Mouse (Mus musculus) neural tube, embryonic 14.5 days (tissue): ENCODE measurements around the gene Abcc12. TPM values are rescaled to one million over a fixed set of nuclear protein-coding genes. Genes with fewer than 3 reads are reported as not detected.

Source experiments
- ATAC-seq: fragments of 200-750 bp; cut with Nextera tagmentation; 2 replicates; pipeline ENCODE4 v1.8.0; 2017; ENCODE audit warnings: low read depth, mild to moderate bottlenecking, moderate TSS enrichment, moderate library complexity
- H3K27ac ChIP-seq: fragments of 300-500 bp; sonication (generic); 2 replicates; pipeline ENCODE4 v1.5.1; 2014; ENCODE audit warnings: low read depth, mild to moderate bottlenecking, control low read depth, low read length, moderate library complexity, mixed read lengths
- H3K27me3 ChIP-seq: fragments of 300-500 bp; sonication (generic); 2 replicates; pipeline ENCODE4 v1.6.1; 2014; ENCODE audit warnings: low read length; ENCODE audit not compliant: control insufficient read depth, insufficient read depth
- H3K36me3 ChIP-seq: fragments of 300-500 bp; sonication (generic); 2 replicates; pipeline ENCODE4 v1.6.1; 2014; ENCODE audit warnings: low read length, mixed read lengths; ENCODE audit not compliant: control insufficient read depth, insufficient read depth
- H3K4me1 ChIP-seq: fragments of 300-500 bp; sonication (generic); 2 replicates; pipeline ENCODE4 v1.6.1; 2014; ENCODE audit warnings: low read length; ENCODE audit not compliant: control insufficient read depth, insufficient read depth
- H3K4me2 ChIP-seq: fragments of 300-500 bp; sonication (generic); 2 replicates; pipeline ENCODE4 v1.6.1; 2014; ENCODE audit warnings: mild to moderate bottlenecking, low read depth, low read length, control low read depth
- H3K4me3 ChIP-seq: fragments of 300-500 bp; sonication (generic); 2 replicates; pipeline ENCODE4 v1.5.1; 2014; ENCODE audit warnings: low read depth, low read length, control low read depth, mixed read lengths
- H3K9ac ChIP-seq: fragments of 300-500 bp; sonication (generic); replicated peaks from 2 replicates; pipeline ENCODE4 v1.6.1; 2014; ENCODE audit warnings: low read depth, mild to moderate bottlenecking, control low read depth, low read length, mixed read lengths
- H3K9me3 ChIP-seq: fragments of 300-500 bp; sonication (generic); 2 replicates; pipeline ENCODE4 v1.6.1; 2016; ENCODE audit warnings: low read length; ENCODE audit not compliant: control insufficient read depth
- WGBS: fragments of 180-500 bp; shearing (Covaris S2); extraction: QIAGEN DNeasy Blood & Tissue Kit; methylation state at CpG from one replicate; pipeline ENCODE4 v1.1.7; 2014; 5-methylcytosine and 5-hydroxymethylcytosine counted together
- polyA plus RNA-seq: library from polyadenylated mRNA; unstranded; fragments of >200 nt; fragmentation: Nextera tagmentation; extraction: Ambion mirVana; gene quantifications from 2 replicates; pipeline ENCODE4 v1.2.1, GENCODE M21; 2014

Abcc12 gene
- polyA plus RNA-seq, 1 experiment from 2014 or later: 0.17 TPM

DNA sequence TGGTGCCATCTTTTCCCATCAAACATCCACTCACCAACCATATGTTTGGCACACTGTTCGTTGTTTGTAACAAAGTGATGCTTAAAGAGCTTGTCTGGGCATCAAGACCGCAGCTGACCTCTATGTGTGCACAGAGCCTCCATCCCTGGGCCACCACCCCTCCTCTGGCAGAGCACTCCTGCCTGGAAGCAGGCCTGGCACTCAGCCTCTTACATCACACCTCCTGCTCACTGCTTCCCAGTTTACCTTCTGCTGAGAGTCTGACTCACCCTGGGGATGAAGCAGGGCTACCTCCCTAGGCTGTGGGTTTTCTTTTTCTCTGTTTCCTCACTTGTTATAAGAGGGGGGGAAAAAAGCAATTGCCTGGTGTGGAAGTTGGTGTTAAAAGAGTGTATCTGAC, 109.8 kb downstream of the Abcc12 start:
- Histone ChIP-seq H3K4me2 (no peak overlapping the region), H3K27me3 (no peaks in the 10 kb centered on the region), H3K9ac (no peak overlapping the region), H3K27ac (no peak overlapping the region), H3K36me3 (no peaks in the 10 kb centered on the region), H3K9me3 (no peaks in the 10 kb centered on the region), H3K4me3 (no peak overlapping the region), H3K4me1 (no peaks in the 10 kb centered on the region)
- ATAC-seq: no peak
- 86% methylated on average over 2 of the region's 2 CpGs for WGBS

- Histone ChIP-seq H3K9me3 (no peaks in the 10 kb centered on the region), H3K9ac (no peak overlapping the region), H3K4me3 (no peak overlapping the region), H3K4me2 (no peak overlapping the region), H3K4me1 (no peaks in the 10 kb centered on the region), H3K27ac (no peak overlapping the region), H3K27me3 (no peaks in the 10 kb centered on the region), H3K36me3 (no peaks in the 10 kb centered on the region)
- WGBS: 96% methylated on average over 2 of the region's 2 CpGs
- ATAC-seq: no peak
Measured at GRCm38 (mm10) chr8:86463215-86463614, 117.3 kb downstream of the Abcc12 start.

DNA sequence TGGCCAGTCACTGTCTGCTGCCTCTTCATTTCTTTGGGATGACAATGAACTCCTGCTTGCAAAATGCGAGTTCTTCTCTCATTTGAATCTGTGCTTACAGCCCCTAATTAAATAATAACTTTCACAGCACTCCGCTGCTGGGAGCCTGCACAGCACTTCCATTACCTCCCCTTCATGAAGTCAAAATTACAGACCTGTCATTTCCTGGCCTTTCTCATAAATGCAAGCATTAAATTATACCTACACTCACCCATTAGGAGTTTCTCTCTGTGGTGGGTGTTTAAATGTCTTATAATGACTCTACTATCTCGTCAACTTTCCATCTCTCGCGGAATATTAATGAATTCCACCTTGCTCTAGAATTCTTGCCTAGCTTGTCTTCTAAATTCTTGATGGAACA, 120.1 kb downstream of the Abcc12 start:
- Histone ChIP-seq H3K9me3 (no peaks in the 10 kb centered on the region), H3K4me1 (no peaks in the 10 kb centered on the region), H3K27ac (no peak overlapping the region), H3K4me3 (no peak overlapping the region), H3K9ac (no peak overlapping the region), H3K36me3 (no peaks in the 10 kb centered on the region), H3K4me2 (no peak overlapping the region), H3K27me3 (no peaks in the 10 kb centered on the region)
- no peak for ATAC-seq
- WGBS: 68% methylated on average over 5 of the region's 5 CpGs

- Histone ChIP-seq H3K9me3 (no peaks in the 10 kb centered on the region), H3K4me1 (no peaks in the 10 kb centered on the region), H3K27me3 (no peaks in the 10 kb centered on the region), H3K36me3 (no peaks in the 10 kb centered on the region), H3K27ac (no peak overlapping the region), H3K4me3 (no peak overlapping the region), H3K4me2 (no peak overlapping the region), H3K9ac (no peak overlapping the region)
- WGBS: 80% methylated on average over 11 of the region's 11 CpGs
- ATAC-seq: no peak
Measured at GRCm38 (mm10) chr8:86453697-86454480, 126.6 kb downstream of the Abcc12 start.

DNA sequence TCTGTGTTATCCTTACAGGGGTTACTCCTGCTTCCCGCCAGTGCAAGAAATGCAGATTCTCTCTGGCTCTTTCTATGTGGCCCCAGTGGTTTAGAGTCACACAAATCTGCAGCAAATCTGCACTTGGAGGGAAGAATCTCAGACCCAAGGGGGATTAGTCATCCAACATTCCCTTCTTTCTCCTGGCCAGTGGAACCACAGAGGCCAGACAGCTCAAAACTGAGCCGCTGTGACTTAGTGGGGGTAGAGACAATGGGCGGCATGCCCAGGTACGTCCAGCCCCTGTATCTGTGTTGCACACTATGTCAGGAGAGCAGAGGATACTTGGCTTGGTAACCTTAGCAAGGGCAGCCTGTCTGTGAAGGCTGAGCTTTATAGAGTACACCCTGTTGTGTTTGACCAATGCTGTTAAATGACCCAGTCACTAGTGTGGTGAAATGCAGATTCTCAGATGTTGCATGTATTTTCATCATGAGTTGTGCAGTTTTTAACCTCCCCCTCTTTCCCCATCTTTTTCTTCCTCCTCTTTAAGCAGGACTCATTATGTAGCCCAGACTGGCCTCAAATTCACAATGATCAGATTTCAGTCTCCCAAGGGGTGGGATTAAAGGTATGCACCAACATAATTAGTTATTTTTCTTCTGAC, 130.5 kb downstream of the Abcc12 start:
- WGBS: 94% methylated on average over 4 of the region's 4 CpGs
- Histone ChIP-seq H3K4me3 (no peak overlapping the region), H3K27ac (no peak overlapping the region), H3K9ac (no peak overlapping the region), H3K4me2 (no peak overlapping the region), H3K4me1 (no peaks in the 10 kb centered on the region), H3K27me3 (no peaks in the 10 kb centered on the region), H3K36me3 (no peaks in the 10 kb centered on the region), H3K9me3 (no peaks in the 10 kb centered on the region)
- no peak for ATAC-seq

- 88% methylated on average over 4 of the region's 4 CpGs for WGBS
- no peak for ATAC-seq
Measured at GRCm38 (mm10) chr8:86445516-86445915, 135.0 kb downstream of the Abcc12 start.

DNA sequence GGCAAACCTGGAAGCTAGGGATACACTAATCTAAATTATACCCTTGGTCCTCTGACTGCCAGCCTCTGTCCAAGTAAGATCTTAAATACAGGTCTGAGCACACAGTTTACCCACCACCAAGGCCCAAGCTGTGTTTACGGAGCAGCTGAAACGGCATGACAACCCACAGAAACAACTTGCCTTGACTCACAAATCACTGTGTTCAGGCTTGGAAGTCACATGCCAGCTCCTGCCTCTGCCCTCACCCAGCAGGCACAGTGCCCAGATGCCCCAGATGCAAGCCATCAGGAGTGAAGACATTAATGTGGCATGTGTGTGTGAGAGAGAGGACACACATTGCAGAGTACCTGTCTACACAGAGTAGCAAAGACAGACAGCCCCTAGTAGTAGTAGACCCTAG, 136.7 kb downstream of the Abcc12 start:
- no peak overlapping the region for H3K4me3 ChIP-seq
- H3K27me3 ChIP-seq: no peaks in the 10 kb centered on the region
- H3K9me3 ChIP-seq: no peaks in the 10 kb centered on the region
- H3K36me3 ChIP-seq: no peaks in the 10 kb centered on the region
- no peak overlapping the region for H3K9ac ChIP-seq
- H3K4me2 ChIP-seq: no peak overlapping the region
- 62% methylated on average over 2 of the region's 2 CpGs for WGBS
- H3K4me1 ChIP-seq: peaks cover 9% of the 10 kb centered on the region; the same call in 1 of the 2 replicates
- no peak overlapping the region for H3K27ac ChIP-seq
- no peak for ATAC-seq

More at GRCm38 (mm10) chr8:86445516-86445915, 135.0 kb downstream of the Abcc12 start:
- Histone ChIP-seq H3K4me3 (no peak overlapping the region), H3K9ac (no peak overlapping the region), H3K27me3 (no peaks in the 10 kb centered on the region), H3K4me1 (no peaks in the 10 kb centered on the region), H3K36me3 (no peaks in the 10 kb centered on the region), H3K27ac (no peak overlapping the region), H3K9me3 (no peaks in the 10 kb centered on the region), H3K4me2 (no peak overlapping the region)

DNA sequence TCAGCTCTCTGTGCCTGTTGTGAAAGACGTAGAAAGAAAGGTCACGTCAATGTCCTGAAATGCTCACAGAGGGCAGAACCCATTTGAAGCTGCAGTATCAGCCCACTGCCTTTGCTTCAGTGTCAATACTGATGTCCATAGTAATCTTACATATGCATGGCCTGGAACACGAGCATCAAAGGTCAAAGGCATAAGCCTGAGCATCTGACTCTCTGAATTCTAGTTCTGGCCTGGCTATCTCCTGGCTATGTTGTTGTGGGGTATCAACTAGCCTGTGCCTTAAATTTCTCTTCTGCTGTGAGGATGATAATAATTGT, 141.5 kb downstream of the Abcc12 start:
- Histone ChIP-seq H3K9ac (no peak overlapping the region), H3K36me3 (no peaks in the 10 kb centered on the region), H3K4me2 (no peak overlapping the region), H3K27me3 (no peaks in the 10 kb centered on the region), H3K4me1 (peaks cover 12% of the 10 kb centered on the region; the same call in 1 of the 2 replicates), H3K4me3 (no peak overlapping the region), H3K27ac (peak overlapping the region; percentile 63), H3K9me3 (no peaks in the 10 kb centered on the region)
- peak; percentile 70; the same call in 1 of the 2 replicates for ATAC-seq
- WGBS: 17% methylated on average over 3 of the region's 3 CpGs

GRCm38 (mm10) chr8:86438133-86438982, 142.1 kb downstream of the Abcc12 start:
- Histone ChIP-seq H3K9me3 (no peaks in the 10 kb centered on the region), H3K4me3 (no peak overlapping the region)
- WGBS: 37% methylated on average over 5 of the region's 5 CpGs

More at GRCm38 (mm10) chr8:86438133-86438982, 142.1 kb downstream of the Abcc12 start:
- Histone ChIP-seq H3K4me2 (no peak overlapping the region), H3K36me3 (no peaks in the 10 kb centered on the region), H3K27me3 (no peaks in the 10 kb centered on the region), H3K4me1 (peaks cover 12% of the 10 kb centered on the region; the same call in 1 of the 2 replicates), H3K9ac (no peak overlapping the region), H3K27ac (peak overlapping the region; percentile 63)
- ATAC-seq: peak; percentile 99
